Mouse (Mus musculus) pancreas, adult 10 weeks (tissue): ENCODE data around the gene Brpf1. TPM values are rescaled to one million over a fixed set of nuclear protein-coding genes. Genes with fewer than 3 reads are reported as not detected.

Experiments used
- polyA plus RNA-seq: library from polyadenylated mRNA; stranded (reverse); fragments of 350-450 nt; fragmentation: Illumina TruSeq; extraction: RNeasy Lipid Tissue Mini Kit (QIAGEN cat#74804); gene quantifications from one replicate; pipeline ENCODE4 v1.2.3, GENCODE M21; 2015; ENCODE audit warnings: low read depth, low replicate concordance; ENCODE audit not compliant: insufficient read depth

The Brpf1 gene
- 8.0 TPM for polyA plus RNA-seq

GRCm38 (mm10) chr6:113306986-113307349 is at the start of gene Brpf1:
Brpf1 (plus strand) TSS chr6:113307137.

GRCm38 (mm10) chr6:113282101-113282802 is 24.7 kb upstream of the Brpf1 start, which contains the start of gene Cpne9:
Cpne9 (plus strand) TSS chr6:113282307.

DNA sequence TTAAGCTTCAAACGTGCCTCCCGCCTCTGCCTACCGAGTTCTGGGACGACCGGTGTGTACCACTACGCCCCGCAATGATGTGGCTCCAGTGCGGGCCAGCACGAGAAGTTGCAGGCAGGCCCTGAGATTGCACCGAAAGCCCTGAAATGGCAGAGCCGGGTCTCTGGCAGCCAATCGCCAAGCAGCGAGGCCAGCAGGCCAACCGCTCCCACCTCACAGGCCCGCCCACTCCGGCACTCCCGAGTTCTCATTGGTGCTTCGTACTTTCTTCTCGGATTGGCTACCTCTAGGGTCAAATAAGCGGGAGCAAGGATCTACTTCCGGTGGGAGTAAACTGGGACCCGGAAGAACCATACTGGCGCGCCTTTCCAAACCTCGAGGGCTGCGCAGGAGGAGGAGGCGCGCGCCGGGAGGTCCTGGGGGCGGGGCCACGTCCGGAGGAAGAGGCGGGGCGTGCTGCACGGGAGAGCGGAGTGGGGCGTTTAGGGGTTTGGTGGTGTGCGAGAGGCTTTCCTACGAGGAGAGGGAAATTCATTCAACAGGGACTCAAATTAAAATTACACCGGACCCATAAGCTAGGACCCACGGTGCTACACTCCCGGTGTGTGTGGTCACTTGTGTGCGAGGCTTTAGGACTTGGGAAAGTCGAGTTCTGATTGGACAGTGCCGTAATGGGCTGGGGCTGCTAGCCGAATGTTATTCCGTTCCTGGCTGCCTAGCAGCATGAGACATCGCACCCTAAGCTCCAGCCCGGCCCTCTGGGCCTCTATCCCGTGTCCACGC is 19.8 kb downstream of the Brpf1 start, which contains the start of gene Ogg1:
Ogg1 (plus strand) TSS at position 440 of the 783 bp plus-strand sequence.

DNA sequence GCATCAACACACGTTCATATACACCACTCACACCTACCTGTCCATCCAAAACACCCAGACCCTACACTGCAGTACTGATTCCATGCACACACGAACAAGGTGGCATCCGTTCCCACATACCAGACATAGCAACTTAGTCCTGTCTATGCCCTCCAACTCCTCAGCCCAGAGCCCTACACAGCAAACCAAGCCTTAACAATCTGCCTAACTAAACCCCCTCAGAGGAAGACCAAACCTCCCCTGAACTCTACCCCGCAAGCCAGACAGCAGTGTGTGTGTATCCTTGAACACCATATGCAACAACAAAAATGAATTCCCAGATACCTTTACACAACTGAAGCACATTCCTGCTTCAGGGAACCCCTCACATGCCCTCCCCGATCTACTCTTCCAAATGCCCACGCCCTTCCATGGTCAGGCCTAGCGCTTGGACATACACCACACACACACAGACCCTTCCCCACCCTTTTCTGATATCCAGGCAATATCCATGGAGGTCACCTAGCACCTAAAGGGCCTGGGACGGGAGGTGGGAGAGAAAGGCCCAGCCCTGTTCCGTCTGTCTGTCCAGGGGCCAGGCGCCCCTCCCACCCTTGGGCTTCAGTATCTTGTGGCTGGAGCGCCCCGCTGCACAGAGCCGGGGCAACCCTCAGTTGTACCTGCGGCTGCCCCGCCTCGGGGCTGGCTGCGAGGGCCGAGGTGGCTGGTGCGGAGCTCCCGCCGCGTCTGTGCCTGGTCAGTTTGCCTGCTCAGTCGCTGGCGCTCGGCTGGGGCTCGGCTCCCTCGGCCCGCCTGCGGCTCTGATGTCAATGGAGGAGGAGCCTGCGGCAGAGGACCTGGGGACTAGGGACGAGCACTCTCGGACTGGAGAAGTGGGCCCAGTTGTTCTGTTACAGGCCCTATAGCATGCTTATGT is 36.5 kb downstream of the Brpf1 start, which contains the start of gene Camk1:
Camk1 (minus strand) TSS at position 808 of the 916 bp plus-strand sequence.

Other genes starting within 250 kb of the Brpf1 start
- 18.7 TPM for gene Setd5, start 229.8 kb upstream of the Brpf1 start, polyA plus RNA-seq
- gene Lhfpl4, start 111.8 kb upstream of the Brpf1 start, polyA plus RNA-seq: 1.8 TPM
- gene Mtmr14, start 69.3 kb upstream of the Brpf1 start, polyA plus RNA-seq: 7.8 TPM
- not detected for gene Cpne9, start 24.8 kb upstream of the Brpf1 start, polyA plus RNA-seq
- gene Ogg1, start 19.8 kb downstream of the Brpf1 start, polyA plus RNA-seq: 4.5 TPM
- gene Camk1, start 36.8 kb downstream of the Brpf1 start, polyA plus RNA-seq: 21.6 TPM
- gene Tada3, start 70.7 kb downstream of the Brpf1 start, polyA plus RNA-seq: 10.0 TPM
- 20.2 TPM for gene Arpc4, start 71.0 kb downstream of the Brpf1 start, polyA plus RNA-seq
- gene Ttll3, start 82.1 kb downstream of the Brpf1 start, polyA plus RNA-seq: 3.8 TPM
- 7.7 TPM for gene Rpusd3, start 112.2 kb downstream of the Brpf1 start, polyA plus RNA-seq
- gene Cidec, start 128.6 kb downstream of the Brpf1 start, polyA plus RNA-seq: 19.3 TPM
- gene Jagn1, start 135.4 kb downstream of the Brpf1 start, polyA plus RNA-seq: 16.6 TPM
- 5.2 TPM for gene Il17re, start 151.3 kb downstream of the Brpf1 start, polyA plus RNA-seq
- gene Il17rc, start 164.3 kb downstream of the Brpf1 start, polyA plus RNA-seq: 7.5 TPM
- gene Creld1, start 176.2 kb downstream of the Brpf1 start, polyA plus RNA-seq: 5.7 TPM
- gene Prrt3, start 194.8 kb downstream of the Brpf1 start, polyA plus RNA-seq: not detected
- 14.9 TPM for gene Emc3, start 224.5 kb downstream of the Brpf1 start, polyA plus RNA-seq
- gene Fancd2, start 224.5 kb downstream of the Brpf1 start, polyA plus RNA-seq: not detected